Mouse (Mus musculus): Measurements from ENCODE around the gene Srsf6.
"Not testable (repeated sequence)": the region's sequence is repeated elsewhere in the genome, so short reads cannot be mapped to it uniquely, and the experiment has no call there.

The Srsf6 gene

DNA sequence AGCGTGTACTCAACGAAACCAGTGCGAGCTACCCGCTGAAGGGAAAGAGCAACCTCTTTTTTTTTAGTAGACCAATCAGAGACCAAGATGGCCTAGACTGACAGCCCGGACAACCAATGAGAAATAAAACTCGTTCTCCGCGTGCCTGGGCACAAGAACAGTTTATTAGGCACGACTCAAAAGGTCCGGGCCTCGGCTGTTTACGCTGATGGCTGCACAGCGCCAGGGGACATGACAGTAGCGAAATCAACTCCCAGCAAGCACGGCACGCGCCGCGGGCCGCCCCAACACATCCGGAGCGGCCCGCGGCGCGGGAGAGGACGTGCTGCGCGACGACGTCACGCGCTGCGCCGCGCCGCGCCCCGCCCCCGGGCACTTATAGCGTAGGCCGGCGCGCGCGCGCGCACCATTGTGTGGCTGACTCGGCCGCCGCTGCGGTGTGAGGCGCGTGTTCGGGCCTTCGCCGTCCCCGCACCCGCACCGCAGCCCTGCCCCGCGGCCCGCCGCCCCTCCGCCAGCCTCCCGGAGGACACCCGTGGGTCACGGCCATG lies at the start of gene Srsf6:
Gene Srsf6 (plus strand): TSS at position 406 of the 551 bp plus-strand sequence.
- DNase-seq (ENCODE audit: low spot score in 2 of 2) = peak; percentile 71 to 85

DNA sequence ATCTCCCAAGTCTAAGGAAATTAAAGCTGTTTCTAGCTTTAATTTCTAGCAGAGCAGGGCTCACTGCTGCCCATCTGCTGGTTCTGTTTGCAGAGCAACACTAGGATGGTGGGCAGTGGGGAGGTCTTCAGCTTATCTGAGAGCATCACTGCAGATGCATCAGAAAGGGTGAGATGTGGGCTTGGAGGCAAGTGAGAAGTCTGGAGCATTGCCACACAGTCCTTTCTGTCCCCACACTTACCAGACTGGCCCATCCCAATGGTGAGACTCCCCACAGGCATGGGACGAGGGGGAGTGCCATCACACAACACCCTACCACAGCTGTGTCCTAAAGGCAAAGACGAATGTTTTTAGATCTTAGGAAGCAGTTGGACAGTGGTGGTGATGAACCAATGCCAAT lies 47.2 kb upstream of the Srsf6 start:
- DNase-seq (ENCODE audit: low spot score in 2 of 2) = no peak

DNA sequence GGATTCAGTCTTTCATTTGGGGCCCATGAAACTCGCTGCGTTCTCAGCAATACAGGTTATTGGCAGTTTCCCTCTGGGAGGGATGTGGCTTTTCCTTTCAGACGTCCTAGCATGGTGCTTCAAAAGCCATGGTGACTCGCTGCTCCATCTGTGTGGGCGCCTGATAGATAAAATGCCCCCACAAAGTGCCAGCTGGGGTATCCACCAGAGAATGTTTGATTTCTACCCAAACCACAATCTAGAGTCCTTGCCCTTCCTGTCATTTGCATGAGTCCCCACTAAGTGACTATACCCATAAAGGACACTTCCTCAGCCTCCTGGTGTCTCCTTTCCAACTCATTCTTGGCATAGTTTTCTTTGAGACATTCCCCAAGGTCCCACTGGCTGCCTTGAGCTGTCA lies 44.2 kb upstream of the Srsf6 start:
- DNase-seq (ENCODE audit: low spot score in 2 of 2) = no peak

DNA sequence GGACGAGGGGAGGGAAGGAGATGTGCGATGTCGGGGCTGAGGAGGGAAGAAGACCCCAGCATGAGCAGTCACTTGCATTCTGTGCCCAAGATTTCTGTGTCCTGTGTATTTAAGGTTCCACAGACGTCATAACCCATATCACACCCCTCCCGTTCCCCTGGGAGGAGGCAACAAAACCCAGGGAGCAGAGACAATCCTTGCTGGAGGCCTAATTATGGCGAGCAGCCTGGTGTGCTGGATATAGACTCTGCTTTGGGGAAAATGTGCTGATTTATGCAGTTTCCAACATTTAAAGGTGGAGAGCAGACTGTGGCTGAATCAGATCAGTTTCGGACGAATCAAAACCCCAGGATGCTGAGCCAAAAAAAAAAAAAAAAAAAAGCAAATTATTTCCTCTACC lies 42.7 kb upstream of the Srsf6 start:
- DNase-seq (ENCODE audit: low spot score in 2 of 2) = no peak

DNA sequence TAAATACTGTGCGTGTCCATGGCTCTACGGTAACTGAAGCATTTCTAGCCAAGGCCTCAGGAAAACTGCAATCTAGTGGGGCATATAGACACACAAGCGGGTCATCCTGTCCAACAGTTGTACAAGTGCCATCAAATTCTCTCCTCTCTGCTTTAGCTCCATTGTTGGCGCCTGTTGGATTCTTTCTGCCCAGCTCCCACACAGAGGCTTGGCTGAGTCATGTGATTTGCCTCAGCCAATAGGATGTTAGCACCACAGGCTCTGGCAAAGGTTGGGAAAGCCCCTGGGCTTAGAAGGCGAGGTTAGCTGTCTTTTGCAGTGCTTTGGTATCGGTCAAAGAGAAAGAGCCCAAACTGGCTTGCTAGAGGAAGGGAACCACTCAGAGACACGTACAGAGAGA lies 42.1 kb upstream of the Srsf6 start:
- DNase-seq (ENCODE audit: low spot score in 2 of 2) = no peak

DNA sequence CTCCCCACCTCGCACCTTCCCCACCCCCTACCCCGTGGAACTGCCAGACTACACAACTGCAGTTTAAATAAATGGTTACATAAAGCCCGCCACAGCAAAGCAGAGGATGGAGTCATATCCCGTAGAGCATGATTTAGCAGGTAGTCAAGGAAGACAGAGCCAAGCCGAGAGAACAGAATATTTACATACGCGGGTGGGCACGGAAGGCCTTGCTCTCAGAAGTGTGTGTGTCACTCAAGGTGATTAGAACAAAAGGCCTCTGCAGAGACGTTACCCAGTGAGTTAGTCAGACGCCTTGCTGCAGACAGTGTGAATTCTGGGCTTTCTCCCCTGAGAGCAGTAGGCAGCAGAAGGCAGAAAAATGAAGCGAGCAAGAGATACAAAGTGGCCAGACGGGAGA lies 41.6 kb upstream of the Srsf6 start:
- DNase-seq (ENCODE audit: low spot score in 2 of 2) = no peak

DNA sequence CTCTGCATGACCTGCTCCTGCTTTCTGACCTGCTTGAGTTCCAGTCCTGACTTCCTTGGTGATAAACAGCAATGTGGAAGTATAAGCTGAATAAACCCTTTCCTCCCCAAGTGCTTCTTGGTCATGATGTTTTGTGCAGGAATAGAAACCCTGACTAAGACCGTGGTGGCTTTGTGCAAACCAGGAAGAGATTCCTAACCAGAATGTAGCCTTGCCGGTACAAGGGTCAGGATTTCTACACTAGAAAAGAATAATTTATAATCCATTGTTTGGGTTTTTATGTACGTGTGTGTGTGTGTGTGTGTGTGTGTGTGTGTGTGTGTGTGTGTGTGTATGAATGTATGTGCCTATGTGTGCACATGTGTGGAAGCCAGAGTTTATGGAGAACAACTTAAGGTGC lies 38.3 kb upstream of the Srsf6 start:
- not testable (repeated sequence) for DNase-seq (ENCODE audit: low spot score in 2 of 2)

DNA sequence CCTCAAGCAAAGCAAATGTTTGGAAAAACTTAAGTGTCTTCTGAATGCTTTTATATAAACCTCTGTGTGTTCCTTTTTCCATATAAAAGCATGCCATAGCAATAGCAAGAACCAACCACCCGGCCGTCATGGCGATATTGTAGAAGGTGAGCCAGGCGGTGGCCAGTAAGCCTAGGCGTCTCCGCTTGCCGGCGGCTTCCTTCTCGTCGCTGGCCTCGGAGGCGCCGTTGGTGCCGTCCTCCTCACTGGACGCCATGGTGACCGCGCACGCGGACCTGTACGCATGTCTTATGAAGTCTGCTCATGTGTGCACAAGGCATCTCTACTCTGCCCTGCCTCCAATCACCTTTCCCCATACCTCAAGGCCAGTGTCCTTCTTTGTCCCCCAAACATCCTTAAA lies 32.1 kb upstream of the Srsf6 start:
- DNase-seq (ENCODE audit: low spot score in 2 of 2) = not testable (repeated sequence)

DNA sequence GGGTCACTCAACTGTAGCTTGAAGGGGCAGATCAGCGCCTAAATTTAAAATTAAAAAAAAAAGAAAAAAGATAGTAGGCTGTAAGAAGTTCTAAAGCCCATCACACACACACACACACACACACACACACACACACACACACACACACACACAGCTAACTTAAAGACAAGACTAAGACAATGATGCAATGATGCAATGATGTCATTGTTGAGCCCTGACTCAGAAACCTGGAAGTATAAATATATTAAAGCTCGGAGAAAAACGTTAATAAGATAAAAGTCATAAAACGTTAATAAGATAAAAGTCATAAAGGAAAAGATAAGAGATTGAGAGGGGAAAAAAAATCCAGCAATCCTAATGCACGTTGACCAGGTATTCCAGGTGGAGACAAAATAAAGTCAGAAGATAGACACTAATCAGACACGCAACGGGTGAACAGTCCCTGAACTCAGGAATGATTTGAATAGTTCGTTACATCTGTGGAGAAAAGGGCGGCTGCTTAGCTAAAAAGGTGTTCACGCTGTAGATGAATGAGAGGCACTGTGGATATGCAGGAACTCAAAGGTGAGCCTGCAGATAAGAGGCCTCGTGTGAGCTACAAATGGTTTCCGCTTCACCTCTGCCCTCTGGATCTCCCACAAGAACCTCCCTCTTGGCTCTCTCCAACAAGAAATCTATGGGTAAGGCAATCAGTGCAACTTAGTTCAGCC lies 31.3 kb upstream of the Srsf6 start:
- no peak for DNase-seq (ENCODE audit: low spot score in 2 of 2)

DNA sequence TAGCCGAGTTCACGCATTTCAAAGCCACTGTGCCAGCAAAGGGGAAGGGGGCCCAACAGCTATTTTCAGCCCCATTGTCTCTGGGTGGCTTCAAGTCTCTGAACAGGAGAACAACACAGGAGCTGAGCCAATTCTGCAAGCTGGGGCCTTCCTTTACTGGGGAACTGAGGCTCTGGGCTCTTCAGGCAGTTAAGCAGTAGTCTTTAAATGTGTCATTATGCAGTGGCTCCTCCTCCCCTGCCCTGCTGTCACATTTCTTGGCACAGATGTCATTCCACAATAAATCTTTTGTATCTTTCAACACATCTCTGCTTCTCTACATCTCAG lies 30.8 kb upstream of the Srsf6 start:
- no peak for DNase-seq (ENCODE audit: low spot score in 2 of 2)

DNA sequence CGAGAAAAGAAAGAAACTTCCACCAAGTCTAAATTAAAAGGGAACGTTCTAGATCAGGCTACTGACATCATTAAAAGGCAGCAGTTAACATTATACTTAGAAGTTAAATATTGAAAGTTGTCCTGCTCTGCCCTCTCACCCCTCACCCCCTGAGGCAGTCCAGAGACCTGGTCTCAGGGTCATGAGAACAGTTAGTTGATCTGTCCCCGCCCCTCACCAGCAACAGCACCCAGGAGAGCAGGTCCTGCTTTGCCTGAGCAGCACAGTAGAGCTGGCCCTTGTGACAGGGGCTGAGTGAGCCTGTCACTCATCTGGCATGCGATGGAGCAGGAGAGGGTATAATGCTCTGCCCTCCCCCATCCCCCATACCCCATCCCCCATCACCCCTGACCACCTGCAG lies 25.4 kb upstream of the Srsf6 start:
- no peak for DNase-seq (ENCODE audit: low spot score in 2 of 2)

DNA sequence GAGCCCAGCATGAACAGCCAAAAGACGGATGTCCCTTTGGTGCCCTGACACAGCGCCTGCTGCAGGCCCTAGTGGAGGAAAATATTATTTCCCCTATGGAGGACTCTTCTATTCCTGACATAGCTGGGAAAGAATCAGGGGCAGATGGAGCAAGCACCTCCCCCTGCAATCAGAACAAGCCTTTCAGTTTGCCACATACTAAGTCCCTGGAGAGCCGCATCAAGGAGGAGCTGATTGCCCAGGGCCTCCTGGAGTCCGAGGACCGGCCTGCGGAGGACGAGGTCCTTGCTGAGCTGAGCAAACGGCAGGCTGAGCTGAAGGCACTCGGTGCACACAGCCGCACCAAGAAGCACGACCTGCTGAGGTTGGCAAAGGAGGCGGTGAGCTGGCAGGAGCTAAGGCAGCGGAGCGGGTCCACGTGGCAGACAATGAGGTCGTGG lies 23.3 kb upstream of the Srsf6 start:
- DNase-seq (ENCODE audit: low spot score in 2 of 2) = no peak

DNA sequence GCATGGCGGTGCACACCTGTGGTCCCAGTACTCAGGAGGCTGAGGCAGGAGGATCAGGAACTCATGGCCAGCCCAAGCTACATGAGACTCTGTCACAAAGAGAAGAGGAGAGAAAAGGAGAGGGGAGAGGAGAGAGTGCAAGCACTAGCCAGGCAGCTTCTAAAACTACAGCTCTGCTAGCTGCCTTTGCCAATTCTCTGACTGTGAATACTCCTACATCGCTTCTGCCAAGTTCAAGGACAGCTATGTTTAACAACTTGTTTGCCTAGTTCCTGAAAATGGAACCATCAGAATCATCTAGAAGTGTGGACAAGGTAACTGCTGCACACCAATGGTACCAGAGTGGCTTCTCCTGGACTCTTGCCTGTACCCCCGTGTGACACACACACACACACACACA lies 17.3 kb upstream of the Srsf6 start:
- no peak for DNase-seq (ENCODE audit: low spot score in 2 of 2)

DNA sequence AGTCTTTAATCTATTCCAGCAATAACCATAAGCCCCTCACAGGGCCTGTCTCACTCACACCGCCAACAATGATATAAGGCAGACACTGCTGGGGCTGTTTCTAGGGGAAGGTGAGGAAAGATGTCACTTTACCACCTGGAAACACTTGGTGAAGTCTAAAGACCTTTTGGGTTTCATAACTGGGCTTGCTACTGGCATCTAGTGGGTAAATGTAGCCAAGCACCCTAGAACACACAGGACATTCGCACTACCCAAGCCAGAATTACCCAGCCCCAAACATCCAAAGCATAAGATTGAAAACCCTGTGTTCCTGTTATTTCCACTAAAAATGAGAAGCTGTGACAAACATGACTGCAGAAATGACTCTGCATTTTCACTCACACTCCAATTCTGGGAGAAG lies 16.8 kb upstream of the Srsf6 start:
- DNase-seq (ENCODE audit: low spot score in 2 of 2) = no peak

DNA sequence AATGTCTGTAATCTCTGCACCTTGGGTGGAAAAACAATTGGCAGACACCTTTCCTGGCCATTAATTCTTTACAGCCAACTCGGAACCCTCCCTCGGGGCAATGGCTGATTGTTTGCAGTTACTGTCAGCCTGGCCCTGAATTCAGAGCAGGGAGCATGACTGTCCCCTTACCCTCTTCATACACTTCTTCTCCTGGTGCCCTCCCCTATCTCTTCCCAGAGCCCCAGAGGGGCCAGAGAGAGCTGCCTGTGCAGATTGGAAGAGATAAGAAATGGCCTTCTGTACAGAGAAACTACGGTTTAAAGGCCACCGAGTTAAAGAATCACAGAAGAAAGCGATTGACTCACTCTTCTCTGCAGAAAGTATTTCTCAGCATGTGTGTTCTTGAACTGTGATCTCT lies 11.4 kb upstream of the Srsf6 start:
- DNase-seq (ENCODE audit: low spot score in 2 of 2) = no peak

DNA sequence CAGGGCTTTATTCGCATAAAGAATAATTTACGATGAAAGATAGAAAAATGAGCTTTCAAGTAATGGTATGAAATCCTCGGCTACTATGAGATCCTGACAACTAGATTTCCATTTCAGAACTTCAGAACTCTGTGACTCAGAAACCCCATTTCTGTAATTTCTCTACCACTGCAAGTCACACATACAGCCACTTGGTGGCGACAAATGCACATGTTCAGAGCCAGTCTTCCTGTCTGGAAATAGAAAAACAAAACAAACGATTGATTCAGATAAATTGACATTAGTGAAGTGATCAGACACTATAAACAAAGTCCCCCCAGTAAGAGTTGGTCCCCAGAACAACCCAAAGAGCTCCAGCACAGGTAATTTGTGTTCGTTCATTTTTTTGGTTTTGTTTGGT lies 9.1 kb upstream of the Srsf6 start:
- peak in 1 of 2 experiments; percentile 28 for DNase-seq (ENCODE audit: low spot score in 2 of 2)

DNA sequence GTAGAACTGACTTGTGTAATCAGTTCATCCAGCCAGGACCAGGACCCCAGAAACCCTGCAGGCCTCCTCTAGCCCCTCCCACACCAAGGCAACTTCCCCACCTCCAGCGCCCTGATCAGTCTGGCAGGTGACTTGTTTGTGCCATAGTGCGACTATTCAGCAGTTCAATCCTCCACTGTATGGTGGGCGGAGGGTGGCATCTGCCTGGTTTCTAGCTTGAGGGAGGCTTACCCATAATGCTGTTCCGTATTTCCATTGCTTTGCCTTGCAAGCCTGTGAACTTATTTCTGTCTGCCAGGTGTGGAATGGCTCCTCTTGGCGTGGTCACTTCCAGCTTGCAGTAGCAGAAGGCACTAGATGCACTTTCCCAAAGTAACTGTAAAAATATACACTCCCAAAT lies 8.5 kb upstream of the Srsf6 start:
- DNase-seq (ENCODE audit: low spot score in 2 of 2) = no peak

DNA sequence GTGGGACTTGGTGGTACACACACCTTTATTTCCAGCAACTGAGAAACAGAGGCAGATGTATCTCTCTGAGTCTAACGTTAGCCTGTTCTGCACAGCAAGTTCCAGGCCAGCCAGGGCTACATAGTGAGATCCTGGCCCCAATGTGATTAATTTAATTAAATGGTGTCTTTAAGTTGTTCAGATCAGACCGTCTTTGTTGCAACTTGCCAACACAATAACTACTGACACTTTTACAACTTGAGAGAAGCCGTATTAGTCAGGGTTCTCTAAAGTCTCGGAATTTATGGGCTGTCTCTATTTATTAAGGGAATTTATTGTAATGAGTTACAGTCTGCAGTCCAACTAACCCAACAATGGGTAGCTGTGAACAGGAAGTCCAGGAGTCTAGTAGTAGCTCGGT lies 7.2 kb upstream of the Srsf6 start:
- no peak for DNase-seq (ENCODE audit: low spot score in 2 of 2)

DNA sequence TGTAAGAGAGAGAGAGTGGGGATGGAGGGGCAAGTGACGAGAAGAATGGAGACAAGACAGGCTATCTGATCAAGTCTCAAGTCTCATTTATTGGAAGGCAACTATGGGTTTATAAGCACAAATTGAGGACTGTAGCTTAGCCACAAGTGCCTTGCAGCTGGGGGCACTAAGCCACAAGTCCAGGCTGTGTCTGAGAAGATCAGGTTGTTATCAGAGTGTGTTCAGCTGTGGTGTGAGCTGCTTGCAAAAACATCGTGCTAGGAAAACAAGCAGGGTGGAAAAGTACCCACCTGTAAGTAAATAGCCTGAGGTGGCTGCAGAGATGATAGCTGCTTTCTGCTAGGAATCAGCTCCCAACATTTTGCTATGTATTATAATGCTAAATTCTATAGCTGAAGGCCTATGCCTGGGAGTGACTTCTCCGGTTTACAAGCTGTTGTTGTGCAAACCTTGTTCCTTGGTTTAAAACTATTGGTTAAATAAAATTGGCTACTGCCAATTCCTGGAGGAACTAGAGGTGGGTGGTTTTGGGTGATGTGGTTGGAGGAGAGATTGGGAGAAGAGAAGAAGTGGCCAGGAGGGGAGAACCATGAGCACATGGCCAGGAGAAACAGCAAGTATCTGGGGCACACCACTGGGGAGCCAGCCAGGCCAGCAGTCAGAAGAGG lies 3.3 kb upstream of the Srsf6 start:
- no peak for DNase-seq (ENCODE audit: low spot score in 2 of 2)

DNA sequence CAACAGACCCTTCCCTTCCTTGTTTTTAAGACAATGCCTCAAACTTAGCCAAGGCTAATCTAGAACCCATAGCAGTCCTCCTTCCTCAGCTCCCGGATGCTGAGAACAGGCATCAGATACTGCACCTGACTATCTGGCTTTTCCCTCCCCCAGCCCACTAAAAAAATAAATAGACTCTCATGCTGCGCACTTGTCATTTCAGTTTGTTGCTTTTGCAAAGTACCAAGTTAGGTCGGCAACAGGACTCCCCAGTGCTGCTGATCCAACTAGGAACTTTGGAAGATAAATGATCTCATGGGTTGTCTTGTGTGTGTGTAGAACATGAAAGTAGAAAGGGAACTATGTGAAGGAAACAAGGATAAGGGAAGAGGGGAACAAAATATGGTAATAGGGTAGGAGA lies 1.6 kb upstream of the Srsf6 start:
- DNase-seq (ENCODE audit: low spot score in 2 of 2) = no peak

DNA sequence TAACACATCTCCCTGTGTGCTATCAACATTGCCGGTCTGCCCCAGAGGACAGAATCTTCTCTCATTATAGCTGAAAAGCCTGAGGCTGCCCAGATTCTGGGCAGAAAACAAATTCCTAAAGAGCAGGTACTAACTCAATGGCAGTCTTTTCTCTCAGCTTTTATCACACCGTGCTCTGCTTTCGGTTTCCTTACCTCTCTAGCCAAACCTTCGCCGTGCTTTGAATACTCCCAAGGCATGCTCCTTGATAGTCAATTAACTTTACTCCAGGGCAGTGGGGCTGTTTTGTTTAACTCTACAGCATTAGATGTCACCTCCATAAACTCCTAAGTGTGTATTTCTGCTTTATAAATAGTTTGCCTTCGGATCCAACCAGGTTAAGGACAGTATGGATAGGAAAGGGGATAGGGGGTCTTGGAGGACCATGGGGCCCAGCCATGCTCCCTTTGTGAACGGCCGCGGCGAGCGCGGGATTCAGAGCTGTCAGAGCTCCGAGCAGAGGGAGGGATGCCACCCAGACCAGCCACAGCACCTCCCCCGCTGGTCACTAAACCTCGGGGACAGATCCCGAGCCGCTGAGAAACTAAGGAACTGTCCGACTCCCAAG lies 709 bp upstream of the Srsf6 start:
- no peak for DNase-seq (ENCODE audit: low spot score in 2 of 2)

DNA sequence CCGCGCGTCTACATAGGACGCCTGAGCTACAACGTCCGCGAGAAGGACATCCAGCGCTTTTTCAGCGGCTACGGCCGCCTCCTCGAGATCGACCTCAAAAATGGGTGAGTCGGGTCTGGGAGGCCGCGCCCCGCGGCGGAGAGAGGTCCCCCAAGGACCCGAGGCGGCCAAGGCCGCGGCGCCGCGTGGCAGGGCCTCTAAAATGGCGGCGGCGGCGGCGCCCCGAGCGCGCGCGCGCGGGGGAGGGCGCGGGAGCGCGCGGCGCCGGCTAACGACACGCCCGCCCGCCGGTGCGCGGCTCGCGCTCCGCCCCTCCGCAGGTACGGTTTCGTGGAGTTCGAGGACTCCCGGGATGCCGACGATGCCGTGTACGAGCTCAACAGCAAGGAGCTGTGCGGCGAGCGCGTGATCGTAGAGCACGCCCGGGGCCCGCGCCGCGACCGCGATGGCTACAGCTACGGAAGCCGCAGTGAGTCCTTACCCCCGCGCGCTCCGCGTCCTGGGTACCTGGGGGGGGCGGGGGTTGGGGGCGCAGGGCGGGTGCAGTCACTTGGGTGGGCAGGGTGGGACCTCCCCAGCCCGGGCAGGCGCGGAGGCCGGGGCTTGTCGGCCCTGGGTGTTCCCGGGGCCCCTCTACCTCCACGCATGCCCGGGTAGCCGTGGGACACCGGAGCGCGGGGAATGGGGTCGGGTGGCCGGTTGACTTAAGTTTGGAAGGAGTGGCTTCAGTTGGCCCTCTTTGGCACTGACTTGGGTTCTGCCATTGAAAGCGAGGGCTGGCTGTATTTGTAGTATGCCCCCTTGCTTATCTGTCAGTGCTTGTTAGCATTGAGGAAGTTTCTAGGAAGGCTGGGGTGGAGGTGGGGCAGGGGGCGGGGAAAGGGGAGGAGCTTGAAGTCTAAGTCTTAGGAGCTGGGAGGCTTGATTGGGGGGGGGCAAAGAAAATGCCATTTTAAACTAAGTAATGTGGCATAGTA lies 634 bp downstream of the Srsf6 start:
- DNase-seq (ENCODE audit: low spot score in 2 of 2) = peak; percentile 39 to 57

Data from spleen, postnatal 14 days (tissue).